Mouse (Mus musculus): Measurements from ENCODE around the gene Hes7. TPM values are rescaled to one million over a fixed set of nuclear protein-coding genes. Genes with fewer than 3 reads are reported as not detected.

The Hes7 gene
- total RNA-seq, 2 experiments from 2014 or later, result not detected

DNA sequence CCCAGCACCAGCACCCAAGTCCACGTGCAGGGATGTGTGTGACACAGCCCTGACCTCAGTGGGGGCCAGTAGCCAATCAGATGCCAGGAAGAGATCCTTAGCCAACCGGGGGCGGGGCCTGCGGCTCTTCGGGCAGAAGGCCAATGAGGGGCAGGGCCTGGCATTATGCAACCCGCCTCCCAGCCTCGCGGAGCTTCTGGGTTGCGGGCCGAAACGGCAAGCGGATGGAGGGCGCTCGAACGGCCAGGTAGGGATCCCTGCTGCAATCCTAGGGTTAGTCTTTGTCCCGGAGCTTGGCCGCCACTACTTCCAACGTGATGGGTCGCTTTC is 21.5 kb upstream of the Hes7 start:
- intact Hi-C loops (cut with DNase I), result loop anchor here (10.0 kb wide), 2 partner anchors 316 to 886 kb away; partner anchors contain the start of genes Ctdnep1, Elp5 and Kdm6b

DNA sequence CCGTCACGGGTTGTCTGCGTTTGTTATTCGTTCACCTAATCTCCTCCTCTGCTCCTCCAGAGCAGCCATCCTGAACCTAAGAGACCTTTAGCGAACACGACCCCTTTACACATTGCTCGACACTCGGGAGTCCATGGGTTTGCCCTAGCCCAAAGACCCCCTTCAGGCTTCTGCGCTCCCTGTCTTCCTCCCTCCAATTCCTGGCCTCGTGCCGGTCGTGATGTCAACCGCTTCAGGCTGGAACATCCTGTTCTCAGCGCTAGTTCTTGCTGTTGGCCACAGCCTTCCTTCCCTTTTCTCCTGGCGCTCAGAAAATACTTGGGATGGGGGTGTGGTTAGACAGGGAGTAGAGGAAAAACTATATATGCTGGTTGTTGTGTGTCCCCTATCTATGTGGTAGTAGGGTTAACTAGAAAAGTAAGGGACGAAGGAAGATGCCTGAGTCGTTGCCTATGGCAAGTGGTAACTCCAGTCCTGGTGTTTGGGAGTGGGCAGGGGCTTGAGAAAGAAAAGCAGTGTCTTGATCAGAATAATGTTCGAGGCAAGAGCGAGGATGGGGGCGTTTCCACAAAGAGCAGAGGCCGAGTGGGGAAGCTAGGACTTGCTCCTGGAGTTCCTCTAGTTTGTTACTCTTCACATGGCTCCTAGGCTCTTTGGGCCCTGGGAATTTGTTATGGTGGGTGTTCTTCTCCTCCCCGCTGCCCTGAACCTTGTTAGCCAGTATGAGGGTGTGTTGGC is 20.9 kb upstream of the Hes7 start:
- intact Hi-C loops (cut with DNase I), result loop anchor here (10.0 kb wide), 2 partner anchors 315 to 885 kb away; partner anchors contain the start of genes Ctdnep1, Elp5 and Kdm6b

More for the DNA sequence above, 21.5 kb upstream of the Hes7 start:
- peak; percentile 97 to 99 for DNase-seq

DNA sequence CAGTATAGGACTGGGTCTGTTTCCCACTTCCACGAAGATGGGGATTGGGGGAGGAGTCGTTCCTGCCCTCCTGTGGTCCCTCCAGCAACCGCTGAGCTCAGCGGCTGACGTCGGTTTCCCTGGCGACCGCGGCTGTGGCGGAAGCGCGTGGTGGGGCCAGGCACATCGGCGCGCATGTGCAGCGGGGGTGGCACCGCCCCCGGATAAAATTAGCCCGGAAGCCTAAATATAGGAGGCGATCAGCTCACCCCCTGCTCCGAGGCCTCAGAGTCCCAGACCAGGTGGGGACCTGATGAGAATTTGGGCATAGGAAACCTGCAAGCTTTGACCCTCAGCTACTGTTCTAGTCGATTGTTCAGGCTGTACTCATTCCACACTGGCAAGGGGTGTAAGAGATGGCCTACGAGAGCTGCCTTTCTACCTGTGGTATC is 20.3 kb upstream of the Hes7 start:
- DNase-seq, result peak; percentile 86 to 93
- intact Hi-C loops (cut with DNase I), result loop anchor here (10.0 kb wide), 2 partner anchors 315 to 885 kb away; partner anchors contain the start of genes Ctdnep1, Elp5 and Kdm6b

More for the DNA sequence above, 20.9 kb upstream of the Hes7 start:
- DNase-seq, result peak; percentile 79 to 94

DNA sequence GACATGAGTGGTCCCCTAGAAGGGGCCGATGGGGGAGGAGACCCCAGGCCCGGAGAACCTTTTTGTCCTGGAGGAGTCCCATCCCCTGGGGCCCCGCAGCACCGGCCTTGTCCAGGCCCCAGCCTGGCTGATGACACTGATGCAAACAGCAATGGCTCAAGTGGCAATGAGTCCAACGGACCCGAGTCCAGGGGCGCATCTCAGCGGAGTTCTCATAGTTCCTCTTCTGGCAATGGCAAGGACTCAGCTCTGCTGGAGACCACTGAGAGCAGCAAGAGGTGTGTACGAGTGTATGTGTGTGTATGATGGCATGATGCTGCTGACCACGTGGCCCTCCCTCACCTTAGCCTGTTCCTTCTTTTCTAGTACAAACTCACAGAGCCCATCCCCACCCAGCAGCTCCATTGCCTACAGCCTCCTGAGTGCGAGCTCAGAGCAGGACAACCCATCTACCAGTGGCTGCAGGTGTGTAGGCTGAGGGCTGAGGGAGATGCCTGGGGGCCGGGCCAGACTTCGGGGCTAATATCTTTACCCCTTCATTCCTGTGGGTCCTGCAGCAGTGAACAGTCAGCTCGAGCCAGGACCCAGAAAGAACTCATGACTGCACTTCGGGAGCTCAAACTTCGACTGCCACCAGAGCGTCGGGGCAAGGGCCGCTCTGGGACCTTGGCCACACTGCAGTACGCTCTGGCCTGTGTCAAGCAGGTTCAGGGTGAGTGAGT is 19.4 kb upstream of the Hes7 start:
- no peak for DNase-seq

DNA sequence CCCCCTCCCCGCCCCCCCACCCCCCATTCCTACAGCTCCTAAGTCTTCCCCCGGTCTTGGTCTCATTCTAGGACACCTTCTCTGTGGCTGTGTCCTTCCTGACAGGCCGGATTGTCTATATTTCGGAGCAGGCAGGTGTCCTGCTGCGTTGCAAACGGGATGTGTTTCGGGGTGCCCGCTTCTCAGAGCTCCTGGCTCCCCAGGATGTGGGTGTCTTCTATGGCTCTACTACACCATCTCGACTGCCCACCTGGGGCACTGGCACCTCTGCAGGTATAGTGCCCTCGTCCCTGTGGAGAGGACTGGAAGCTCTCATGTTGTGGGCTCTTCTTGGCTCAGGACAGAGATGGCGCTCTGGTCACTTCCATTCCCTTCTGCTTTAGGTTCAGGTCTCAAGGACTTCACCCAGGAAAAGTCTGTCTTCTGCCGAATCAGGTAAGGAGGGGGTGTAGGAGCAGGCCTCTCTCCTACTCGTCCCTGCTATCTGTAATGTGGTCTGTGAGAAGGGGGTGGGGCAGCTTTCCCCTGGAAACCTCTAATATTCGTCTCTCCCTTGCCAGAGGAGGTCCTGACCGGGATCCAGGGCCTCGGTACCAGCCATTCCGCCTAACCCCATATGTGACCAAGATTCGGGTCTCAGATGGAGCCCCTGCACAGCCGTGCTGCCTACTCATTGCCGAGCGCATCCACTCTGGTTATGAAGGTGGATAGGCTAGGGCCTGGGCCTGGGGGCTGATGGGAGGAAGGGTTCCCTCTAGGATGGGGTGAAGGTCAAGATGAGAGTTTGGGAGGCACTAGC is 18.4 kb upstream of the Hes7 start:
- no peak for DNase-seq
- intact Hi-C loops (cut with DNase I), result no loop called here

More for the DNA sequence above, 19.4 kb upstream of the Hes7 start:
- intact Hi-C loops (cut with DNase I), result no loop called here

DNA sequence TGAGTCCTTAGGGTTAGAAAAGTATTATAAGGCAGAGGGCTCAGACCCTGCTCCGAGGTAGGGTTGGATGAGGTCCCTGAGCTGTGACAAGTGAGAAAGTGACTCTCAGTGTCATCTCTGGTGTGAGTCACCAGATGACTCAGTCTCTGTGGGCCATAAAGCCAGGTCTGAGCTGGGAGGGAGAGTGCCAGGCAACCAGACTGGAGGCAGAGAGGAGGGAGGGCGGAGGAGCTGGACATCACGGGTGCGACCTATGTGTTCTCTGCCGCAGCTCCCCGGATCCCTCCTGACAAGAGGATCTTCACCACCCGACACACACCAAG is 17.8 kb upstream of the Hes7 start:
- no peak for DNase-seq
- intact Hi-C loops (cut with DNase I), result no loop called here

DNA sequence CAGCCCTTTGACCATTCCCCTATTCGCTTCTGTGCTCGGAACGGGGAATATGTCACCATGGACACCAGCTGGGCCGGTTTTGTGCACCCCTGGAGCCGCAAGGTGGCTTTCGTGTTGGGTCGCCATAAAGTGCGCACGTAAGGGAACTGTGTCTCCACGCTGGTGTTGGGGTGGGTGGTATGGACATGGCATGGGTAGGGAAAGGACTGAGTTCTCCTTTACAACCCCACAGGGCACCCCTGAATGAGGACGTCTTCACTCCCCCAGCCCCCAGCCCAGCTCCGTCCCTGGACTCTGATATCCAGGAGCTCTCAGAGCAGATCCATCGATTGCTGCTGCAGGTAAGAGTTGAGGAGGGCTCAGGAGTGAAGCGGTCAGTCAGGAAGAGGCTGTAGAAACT is 17.1 kb upstream of the Hes7 start:
- DNase-seq, result no peak
- intact Hi-C loops (cut with DNase I), result no loop called here

DNA sequence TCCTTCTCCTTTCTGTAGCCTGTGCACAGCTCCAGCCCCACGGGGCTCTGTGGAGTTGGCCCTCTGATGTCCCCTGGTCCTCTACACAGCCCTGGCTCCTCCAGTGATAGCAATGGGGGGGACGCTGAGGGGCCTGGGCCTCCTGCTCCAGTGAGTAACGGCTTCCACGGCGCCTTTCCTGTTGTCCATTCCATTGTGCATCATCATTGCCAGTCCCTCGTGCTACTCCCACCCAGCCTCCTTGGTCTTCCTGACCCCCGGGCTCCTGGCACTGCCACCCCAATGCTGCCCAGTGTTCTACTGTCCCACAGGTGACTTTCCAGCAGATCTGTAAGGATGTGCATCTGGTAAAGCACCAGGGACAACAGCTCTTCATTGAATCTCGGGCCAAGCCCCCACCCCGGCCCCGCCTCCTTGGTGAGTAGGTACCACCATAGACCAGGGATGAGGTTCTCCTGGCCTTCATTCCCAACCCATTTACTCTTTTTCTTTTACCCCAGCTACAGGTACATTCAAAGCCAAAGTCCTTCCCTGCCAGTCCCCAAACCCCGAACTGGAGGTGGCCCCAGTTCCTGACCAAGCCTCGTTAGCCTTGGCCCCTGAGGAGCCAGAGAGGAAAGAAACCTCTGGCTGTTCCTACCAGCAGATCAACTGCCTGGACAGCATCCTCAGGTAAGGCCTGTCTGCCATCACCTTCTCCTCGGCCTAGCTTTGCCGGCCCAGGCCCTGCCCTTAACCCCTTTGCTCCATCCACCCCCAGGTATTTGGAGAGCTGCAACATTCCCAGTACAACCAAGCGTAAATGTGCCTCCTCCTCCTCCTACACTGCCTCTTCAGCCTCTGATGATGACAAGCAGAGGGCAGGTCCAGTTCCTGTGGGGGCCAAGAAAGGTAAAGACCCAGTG is 16.4 kb upstream of the Hes7 start:
- no peak for DNase-seq
- intact Hi-C loops (cut with DNase I), result no loop called here

DNA sequence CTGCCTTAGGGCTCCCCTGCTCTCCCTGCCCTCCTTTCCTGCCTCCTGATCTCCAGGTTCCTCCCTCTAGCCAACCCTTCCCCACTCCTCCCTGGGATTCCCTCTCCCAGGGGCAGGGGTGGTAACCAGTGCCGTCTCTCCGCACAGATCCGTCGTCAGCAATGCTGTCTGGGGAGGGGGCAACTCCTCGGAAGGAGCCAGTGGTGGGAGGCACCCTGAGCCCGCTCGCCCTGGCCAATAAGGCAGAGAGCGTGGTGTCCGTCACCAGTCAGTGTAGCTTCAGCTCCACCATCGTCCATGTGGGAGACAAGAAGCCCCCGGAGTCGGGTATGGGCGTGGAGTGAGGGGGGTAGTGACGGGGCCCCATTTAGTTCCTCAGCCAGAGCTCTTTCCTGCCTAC is 15.7 kb upstream of the Hes7 start:
- no peak for DNase-seq

DNA sequence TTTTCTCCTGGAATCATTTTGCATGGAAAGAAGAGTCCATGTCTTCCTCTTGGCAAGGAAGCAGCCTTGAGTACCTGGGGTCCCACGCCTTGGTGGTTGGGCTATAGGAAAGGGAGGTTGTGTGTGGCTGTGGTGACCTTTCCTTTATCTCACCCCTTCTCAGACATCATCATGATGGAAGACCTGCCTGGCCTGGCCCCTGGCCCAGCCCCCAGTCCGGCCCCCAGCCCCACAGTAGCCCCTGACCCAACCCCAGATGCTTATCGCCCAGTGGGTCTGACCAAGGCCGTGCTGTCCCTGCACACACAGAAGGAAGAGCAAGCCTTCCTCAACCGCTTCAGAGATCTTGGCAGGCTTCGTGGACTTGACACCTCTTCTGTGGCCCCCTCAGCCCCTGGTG is 15.0 kb upstream of the Hes7 start:
- DNase-seq, result no peak
- intact Hi-C loops (cut with DNase I), result no loop called here

More for the DNA sequence above, 15.7 kb upstream of the Hes7 start:
- intact Hi-C loops (cut with DNase I), result no loop called here

DNA sequence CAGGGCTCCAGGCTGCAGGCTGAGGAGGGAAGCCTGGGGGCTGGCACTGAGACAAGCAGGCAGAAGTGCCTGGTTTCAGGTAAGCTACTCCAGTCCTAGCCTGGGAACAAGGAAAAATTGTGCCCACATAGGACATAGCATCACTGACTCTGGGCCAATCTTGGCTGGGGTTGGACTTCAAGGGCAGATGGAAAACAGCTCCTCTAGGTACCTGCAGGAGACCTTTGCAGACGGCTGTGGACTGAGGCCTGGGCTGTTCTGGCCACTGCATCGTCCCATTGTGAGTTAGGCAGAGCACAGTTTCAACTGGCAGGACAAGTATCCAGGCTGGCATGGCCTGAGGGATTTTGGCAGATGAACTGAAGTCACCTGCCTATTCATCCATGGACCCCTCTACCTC is 14.4 kb upstream of the Hes7 start:
- DNase-seq, result no peak
- intact Hi-C loops (cut with DNase I), result no loop called here

DNA sequence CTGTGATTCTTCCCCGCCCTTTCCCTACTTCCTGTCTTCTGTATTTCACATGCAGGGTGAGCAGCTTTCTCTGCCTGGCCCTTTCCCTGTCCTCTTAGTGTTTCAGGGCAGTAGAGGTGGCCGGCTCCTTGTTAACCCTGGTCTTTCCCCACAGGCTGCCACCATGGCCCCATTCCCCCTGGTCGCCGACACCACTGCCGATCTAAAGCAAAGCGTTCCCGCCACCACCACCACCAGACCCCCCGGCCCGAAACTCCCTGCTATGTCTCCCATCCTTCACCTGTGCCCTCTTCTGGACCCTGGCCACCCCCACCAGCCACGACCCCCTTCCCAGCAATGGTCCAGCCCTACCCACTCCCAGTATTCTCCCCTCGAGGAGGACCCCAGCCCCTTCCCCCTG is 13.9 kb upstream of the Hes7 start:
- intact Hi-C loops (cut with DNase I), result no loop called here
- no peak for DNase-seq

DNA sequence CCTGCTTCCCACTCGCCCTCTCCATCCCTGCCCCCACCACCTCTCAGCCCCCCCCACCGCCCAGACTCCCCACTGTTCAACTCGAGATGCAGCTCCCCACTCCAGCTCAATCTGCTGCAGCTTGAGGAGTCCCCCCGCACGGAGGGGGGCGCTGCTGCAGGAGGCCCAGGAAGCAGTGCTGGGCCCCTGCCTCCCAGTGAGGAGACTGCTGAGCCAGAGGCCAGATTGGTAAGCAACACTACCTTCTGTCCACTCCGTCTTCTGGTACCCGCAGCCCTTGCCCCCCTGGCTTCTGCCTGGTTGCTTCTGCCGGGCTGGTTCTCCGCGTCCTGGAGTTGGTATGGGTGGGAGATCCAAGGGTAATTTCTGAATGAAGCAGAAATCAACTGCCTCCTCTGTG is 13.4 kb upstream of the Hes7 start:
- no peak for DNase-seq
- intact Hi-C loops (cut with DNase I), result no loop called here

DNA sequence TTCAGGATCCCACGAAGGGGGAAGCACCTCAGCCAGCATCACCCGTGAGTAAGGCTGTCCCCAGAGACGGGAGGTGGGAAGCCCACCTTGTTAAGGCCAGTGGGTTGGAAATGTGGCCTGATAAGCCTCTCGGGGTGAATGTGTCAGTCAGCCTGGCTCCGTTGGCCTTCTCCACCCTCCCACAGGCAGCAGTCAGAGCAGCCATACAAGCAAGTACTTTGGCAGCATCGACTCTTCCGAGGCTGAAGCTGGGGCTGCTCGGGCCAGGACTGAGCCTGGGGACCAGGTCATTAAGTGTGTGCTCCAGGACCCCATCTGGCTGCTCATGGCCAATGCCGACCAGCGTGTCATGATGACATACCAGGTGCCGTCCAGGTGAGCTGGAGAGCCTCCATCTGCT is 12.5 kb upstream of the Hes7 start:
- intact Hi-C loops (cut with DNase I), result no loop called here
- no peak for DNase-seq

DNA sequence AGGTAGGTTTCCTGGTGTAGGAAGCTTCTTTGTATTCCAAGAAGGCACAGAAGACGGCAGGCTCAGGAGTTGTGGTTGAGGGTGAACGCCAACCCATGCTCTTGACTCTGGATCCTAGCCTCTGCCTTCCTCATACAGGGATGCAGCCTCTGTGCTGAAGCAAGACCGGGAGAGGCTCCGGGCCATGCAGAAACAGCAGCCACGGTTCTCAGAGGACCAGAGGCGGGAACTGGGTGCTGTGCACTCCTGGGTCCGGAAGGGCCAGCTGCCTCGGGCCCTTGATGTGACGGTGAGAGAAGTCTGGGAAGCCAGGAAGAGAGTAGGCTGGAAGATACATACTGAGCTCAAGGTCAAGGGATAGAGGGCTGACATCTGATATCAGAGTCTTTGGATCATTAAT is 12.0 kb upstream of the Hes7 start:
- intact Hi-C loops (cut with DNase I), result no loop called here
- DNase-seq, result no peak

DNA sequence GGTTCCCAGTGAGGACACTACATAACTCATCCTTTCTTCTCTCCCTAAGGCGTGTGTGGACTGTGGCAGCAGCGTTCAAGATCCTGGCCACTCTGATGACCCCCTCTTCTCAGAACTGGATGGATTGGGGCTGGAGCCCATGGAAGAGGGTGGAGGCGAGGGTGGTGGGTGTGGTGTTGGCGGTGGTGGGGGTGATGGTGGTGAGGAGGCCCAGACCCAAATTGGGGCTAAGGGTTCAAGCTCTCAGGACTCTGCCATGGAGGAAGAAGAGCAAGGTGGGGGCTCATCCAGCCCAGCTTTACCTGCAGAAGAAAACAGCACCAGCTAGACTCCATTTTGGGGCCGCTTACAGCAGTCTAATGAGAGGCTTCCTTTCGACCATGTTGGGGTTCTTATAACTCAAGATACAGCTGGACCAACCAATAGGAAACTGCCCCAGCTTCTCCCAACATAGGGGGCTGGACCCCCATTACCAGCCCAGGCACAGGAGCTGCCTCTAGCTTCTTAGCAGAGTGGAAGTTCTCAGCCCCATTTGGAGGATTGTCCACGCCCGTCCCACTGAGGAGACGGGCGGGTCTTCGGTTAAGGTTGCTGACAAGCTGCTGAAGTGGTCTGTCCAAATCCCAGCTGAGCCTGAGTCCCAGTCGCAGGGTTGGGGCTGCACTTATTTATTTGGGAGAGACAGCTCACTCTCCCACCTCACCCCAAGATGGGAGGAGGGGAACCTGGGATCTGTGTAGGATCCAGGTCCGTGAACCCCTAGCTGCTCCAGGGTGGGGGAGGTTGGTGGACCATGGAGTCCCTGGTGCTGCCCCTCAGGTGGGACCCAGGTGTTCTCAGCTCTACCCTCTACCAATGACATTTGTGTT is 10.9 kb upstream of the Hes7 start:
- intact Hi-C loops (cut with DNase I), result no loop called here
- no peak for DNase-seq

DNA sequence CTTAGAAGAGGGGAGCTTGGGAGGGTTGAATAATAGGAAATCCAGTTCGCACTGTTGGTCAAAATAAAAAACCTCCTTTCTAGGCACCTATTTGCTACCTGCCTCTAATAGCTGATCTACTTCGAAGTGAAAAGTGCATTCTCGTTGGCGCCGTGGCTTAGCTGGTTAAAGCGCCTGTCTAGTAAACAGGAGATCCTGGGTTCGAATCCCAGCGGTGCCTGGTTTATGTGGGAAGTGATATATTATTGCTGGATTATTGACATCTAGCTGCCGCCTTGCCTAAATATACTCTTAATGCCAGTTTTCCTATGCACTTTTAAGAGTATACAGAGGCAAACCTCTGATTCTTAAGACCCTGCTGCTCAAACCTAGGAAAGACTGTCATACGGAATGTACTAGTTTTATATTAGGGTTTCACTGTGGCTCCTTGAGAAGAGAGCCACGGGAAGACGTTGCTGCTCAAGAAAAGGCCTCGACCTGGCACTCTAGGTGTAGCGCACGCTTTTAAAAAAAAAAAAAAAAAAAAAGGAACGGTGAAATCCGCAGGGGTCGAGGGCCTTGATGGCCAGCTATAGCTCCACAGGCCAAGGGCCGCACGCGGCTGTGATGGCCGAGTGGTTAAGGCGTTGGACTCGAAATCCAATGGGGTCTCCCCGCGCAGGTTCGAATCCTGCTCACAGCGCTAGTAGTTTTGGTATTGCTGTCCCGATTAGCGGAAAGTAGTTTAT is 9.7 kb upstream of the Hes7 start:
- intact Hi-C loops (cut with DNase I), result no loop called here

DNA sequence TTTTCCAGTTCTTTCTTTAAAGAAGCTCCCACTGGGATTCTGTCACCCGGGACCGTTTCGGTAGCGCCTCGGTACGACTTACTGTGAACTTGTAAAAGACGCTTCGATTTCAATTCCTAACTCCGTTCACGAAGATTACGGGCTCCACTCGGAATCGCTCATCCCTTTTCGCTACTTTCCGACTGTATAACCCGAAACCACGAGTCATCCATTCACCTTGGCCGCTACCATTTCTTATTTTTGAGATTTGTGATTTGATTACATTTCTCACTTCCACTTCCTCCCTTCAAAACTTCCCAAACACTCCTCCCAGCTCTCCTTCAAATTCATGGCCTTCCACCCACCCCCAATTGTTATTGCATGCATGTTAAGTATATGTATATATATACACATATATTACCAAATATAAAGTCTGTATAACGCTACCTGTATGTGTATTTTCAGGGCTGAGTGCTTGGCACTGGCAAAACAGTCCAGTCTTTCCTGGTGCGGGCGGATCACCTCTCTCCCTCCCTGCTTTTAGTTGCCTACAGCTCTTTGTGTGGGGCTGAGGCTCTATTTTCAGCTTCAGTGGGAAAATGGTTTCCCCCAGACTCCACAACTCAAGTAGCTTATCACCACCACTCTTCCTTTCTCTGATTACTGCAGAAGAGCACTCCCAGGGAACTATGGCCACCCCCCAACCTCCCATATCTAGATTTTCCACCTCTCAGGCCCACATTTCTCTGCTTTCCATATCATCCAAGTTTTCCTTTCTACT is 9.0 kb upstream of the Hes7 start:
- intact Hi-C loops (cut with DNase I), result no loop called here
- DNase-seq, result no peak

More for the DNA sequence above, 9.7 kb upstream of the Hes7 start:
- DNase-seq, result peak; percentile 87 to 95
